Mouse (Mus musculus) small intestine, adult 2 months (tissue): ENCODE measurements at regions not wholly inside any gene's neighbourhood (a gene's known extent, or its start where the extent isn't known, plus 50 kb on each side); places are given as distances from the start of the nearest gene placed in this dataset.

Source experiments
- CTCF ChIP-seq: fragments of 200-500 bp; IDR thresholded peaks from 2 replicates; pipeline ENCODE4 v1.5.1; 2012; ENCODE audit warnings: low read depth, mild to moderate bottlenecking, control low read depth, inconsistent platforms, low read length, moderate library complexity, mixed read lengths; ENCODE audit not compliant: insufficient replicate concordance, insufficient read length; ENCODE audit errors: extremely low read depth
- POLR2A ChIP-seq: fragments of 200-500 bp; IDR thresholded peaks from 2 replicates; pipeline ENCODE4 v1.6.1; 2012; ENCODE audit warnings: low read depth, mild to moderate bottlenecking, control low read depth, inconsistent platforms, low read length, moderate library complexity

DNA sequence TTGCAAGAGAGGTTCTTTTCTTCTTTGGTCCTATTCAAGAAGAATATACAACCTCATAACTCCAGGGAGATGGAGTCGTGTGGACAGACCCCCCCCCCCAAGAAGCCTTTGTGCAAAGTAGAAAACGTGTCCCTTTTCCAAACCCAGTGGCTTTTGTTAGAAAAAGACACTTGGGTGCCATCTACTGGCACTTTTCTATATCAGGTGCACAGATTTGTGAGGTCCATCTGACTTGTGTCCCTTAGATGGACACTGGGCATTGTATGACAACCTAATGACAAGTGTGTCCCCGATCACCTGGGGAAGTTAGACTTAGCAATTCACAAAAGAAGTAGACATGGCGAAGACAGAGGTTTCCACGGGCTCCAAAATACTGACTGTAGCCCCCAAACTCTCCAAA lies 361.1 kb upstream of the Jmjd1c start:
- TF ChIP-seq CTCF (no peak), POLR2A (no peak)
